In the genomic region with DNA sequence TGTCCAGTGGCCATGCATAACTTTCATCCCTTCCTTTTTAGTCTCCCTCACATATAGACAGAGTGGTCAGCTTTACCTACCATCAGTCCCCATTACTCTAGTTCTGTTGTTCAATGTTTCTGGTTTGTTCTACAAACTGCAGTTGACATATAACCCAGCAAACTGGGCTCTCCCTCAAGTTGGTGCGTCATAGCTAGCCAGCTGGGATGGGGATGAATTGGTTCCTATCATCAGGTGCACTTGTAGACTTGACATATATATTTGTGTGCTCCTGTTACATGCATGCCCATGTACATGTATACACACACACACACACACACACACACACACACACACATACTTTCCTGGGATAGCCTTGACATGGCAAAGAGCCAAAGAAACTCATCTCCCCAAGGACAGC, we compare ENCODE assay signal across 20 mouse cellular contexts.
DNase-seq lines count a peak whose midpoint lies in the region; ATAC-seq and TF ChIP-seq lines count a peak whose summit lies in the region.
"Had no signal": no experiment of that assay in that cellular context is flagged by ENCODE, and none has a peak within 500 bp of the region (broad histone marks: within the 10 kb centered on the region; RNA-seq: fewer than 3 reads in every experiment).

No protein-coding gene starts in this region.

- no peaks in the 10 kb centered on the region for H3K36me3 ChIP-seq in heart, postnatal 0 days (replicated peaks; ENCODE audit: control insufficient read depth, insufficient read depth, low read length)
- H3K36me3 ChIP-seq: embryonic facial prominence, embryonic 13.5 days; forebrain, embryonic 12.5 days; heart, embryonic 10.5 days; hindbrain, embryonic 10.5 days; hindbrain, embryonic 15.5 days had no signal

- no peak for TF ChIP-seq CTCF in heart, postnatal 0 days (IDR thresholded peaks at IDR 0.05; ENCODE audit: low read depth)

- no peaks in the 10 kb centered on the region for H3K27me3 ChIP-seq in heart, postnatal 0 days (ENCODE audit: control insufficient read depth, insufficient read depth, low read length)
- H3K27me3 ChIP-seq: embryonic facial prominence, embryonic 13.5 days; forebrain, embryonic 12.5 days; hindbrain, embryonic 15.5 days; Patski had no signal

- H3K4me3 ChIP-seq in heart, postnatal 0 days (ENCODE audit: low read depth, low read length) = no peak overlapping the region
- H3K4me3 ChIP-seq: embryonic facial prominence, embryonic 13.5 days; forebrain, embryonic 12.5 days; heart, embryonic 10.5 days; hindbrain, embryonic 10.5 days; hindbrain, embryonic 15.5 days had no signal

- peak overlapping the region; percentile 4; the same call in 1 of the 2 replicates for H3K27ac ChIP-seq in heart, postnatal 0 days (ENCODE audit: low read depth)
- H3K27ac ChIP-seq: embryonic facial prominence, embryonic 13.5 days; forebrain, embryonic 12.5 days; heart, embryonic 10.5 days; hindbrain, embryonic 10.5 days; hindbrain, embryonic 15.5 days had no signal

- WGBS in heart, postnatal 0 days = 72% methylated on average over 1 of the region's 1 CpGs

- no peaks in the 10 kb centered on the region for H3K4me1 ChIP-seq in heart, postnatal 0 days (ENCODE audit: control insufficient read depth, insufficient read depth)
- H3K4me1 ChIP-seq: embryonic facial prominence, embryonic 13.5 days; forebrain, embryonic 12.5 days; heart, embryonic 10.5 days; hindbrain, embryonic 10.5 days; hindbrain, embryonic 15.5 days had no signal

- no peak overlapping the region for H3K4me2 ChIP-seq in heart, postnatal 0 days (ENCODE audit: low read depth, low read length)
- H3K4me2 ChIP-seq: embryonic facial prominence, embryonic 13.5 days; forebrain, embryonic 12.5 days; hindbrain, embryonic 15.5 days had no signal

- no peak for ATAC-seq in heart, postnatal 0 days (ENCODE audit: insufficient read depth, low read depth)
- ATAC-seq: activated CD4-positive, CD25-positive, alpha-beta regulatory T cell, adult 4 months; forebrain, embryonic 16.5 days; inflammation-experienced regulatory T-cells, adult 6 months; intestine, postnatal 0 days; Patski had no signal

- no peak for TF ChIP-seq EP300 in heart, postnatal 0 days (IDR thresholded peaks at IDR 0.05; ENCODE audit: low read depth)

- no peak overlapping the region for H3K9ac ChIP-seq in heart, postnatal 0 days (replicated peaks; ENCODE audit: low read depth, low read length)
- H3K9ac ChIP-seq: embryonic facial prominence, embryonic 13.5 days; forebrain, embryonic 12.5 days; hindbrain, embryonic 15.5 days had no signal

- H3K9me3 ChIP-seq in heart, postnatal 0 days (replicated peaks; ENCODE audit: control insufficient read depth, low read length) = no peaks in the 10 kb centered on the region
- H3K9me3 ChIP-seq: embryonic facial prominence, embryonic 13.5 days; forebrain, embryonic 12.5 days; heart, embryonic 10.5 days; hindbrain, embryonic 10.5 days; hindbrain, embryonic 15.5 days had no signal

- peak; percentile 39 for DNase-seq in adrenal gland, postnatal 14 days
- no peak for DNase-seq in adrenal gland, postnatal 4 days (ENCODE audit: low spot score in 2 of 2)
- DNase-seq in heart, postnatal 0 days (ENCODE audit: low spot score) = no peak
- DNase-seq in heart, adult 8-10 months (ENCODE audit: low spot score) = no peak
- peak; percentile 17 for DNase-seq in thymus, postnatal 25 days
- DNase-seq in thymus, adult 18-20 months = no peak
- DNase-seq: cerebellum, adult 18-20 months; cerebellum, adult 9-11 months; cerebellum, postnatal 36 days; gastrocnemius, postnatal 14 days had no signal

Comparison
In these comparisons a context has a peak if more than half of its experiments do, and no peak if none do; other contexts are left out.
1. DNase-seq: peak in adrenal gland, postnatal 14 days (single experiment) and thymus, postnatal 25 days (single experiment); none in adrenal gland, postnatal 4 days (0 of 2), heart, postnatal 0 days (single experiment), heart, adult 8-10 months (single experiment) and thymus, adult 18-20 months (0 of 2).